Mouse (Mus musculus): ENCODE data around the gene Lactb. TPM values are rescaled to one million over a fixed set of nuclear protein-coding genes. Genes with fewer than 3 reads are reported as not detected.
A peak's percentile ranks its signal among the peaks of the same experiment; 100 is the strongest.

Lactb gene
- 1 to 10 TPM; 2.3 to 4.4 (median 3.4) TPM for polyA plus RNA-seq (2017; shearing (Covaris generic))

DNA sequence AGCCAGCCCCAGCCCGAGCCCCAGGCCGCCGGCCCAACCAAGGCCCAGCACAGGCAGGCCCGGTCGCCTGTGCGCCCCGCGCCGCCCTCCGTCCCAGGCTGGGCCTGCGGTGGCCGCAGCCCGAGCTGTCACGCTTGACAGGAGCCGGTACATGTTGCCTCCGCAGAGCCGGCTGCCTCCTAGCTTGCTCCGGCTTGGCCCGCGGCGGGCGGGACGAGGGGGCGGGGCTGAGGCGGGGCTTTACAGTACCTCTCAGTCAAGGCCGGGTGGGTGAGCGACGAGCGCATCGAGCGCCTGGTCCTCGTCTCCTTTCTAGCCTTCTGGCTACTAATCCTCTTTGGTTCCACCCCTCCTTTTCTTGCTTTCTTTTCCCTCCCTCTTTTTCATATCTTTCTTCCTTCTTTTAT, at the start of gene Lactb:
Lactb (minus strand) TSS at position 246 of the 407 bp plus-strand sequence.
- peak; percentile 81 for ATAC-seq

DNA sequence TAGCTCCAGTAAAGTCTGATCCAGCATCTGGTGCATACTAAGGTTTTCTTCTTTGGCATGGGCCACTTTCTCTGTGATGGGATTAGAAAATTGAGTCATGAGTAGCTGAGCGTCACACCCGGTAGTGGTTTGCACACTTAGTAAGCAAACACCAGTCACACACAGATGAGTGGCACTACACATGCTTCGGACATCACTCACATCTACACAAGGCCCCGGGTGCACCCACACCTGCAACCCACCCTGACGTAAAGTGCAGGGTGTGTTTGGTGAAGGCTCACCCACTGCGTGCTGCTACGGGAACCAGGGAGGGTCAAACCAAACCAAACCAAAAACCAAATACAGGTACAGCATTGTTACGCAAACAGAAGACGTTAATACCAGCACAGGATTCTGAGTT, 48.1 kb upstream of the Lactb start:
- ATAC-seq: no peak

DNA sequence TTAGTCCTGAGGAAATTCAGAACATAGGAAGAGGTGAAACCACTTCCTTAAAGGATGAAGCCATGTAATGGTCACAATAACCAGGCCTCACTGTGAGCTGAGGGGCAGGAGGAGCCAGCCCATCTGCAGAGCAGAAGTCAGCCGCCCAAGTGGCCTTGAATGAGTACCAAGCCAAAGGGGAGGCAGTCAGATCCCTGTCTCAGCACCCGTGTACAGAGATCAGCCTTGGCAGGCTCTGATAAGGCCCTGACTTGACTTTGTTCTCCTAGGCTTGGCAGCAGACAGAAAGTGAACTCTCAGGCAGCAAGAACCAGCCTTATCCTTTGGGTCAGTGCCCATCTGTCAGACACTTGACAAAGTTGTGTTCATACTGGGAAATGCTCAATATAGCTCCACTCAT, 44.8 kb upstream of the Lactb start:
- no peak for ATAC-seq

DNA sequence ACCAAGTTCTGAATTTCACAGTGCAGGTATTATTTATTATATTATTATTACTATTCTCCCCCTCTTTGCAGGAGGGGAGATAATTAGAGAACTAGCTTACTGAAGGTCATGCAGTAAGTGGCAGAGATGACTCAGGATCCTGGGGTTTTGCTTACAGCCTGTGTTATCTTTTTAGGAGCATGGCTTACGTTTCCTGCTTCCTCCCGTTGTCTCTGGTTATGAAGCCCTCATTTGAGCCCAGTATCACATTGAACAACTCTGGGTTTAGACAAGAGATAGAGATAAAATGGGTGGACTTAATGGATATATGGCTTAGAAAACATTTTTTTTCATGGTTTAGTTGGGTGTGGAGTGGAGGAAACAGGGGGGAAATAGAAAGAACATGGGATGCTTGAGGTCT, 38.2 kb upstream of the Lactb start:
- ATAC-seq: no peak

DNA sequence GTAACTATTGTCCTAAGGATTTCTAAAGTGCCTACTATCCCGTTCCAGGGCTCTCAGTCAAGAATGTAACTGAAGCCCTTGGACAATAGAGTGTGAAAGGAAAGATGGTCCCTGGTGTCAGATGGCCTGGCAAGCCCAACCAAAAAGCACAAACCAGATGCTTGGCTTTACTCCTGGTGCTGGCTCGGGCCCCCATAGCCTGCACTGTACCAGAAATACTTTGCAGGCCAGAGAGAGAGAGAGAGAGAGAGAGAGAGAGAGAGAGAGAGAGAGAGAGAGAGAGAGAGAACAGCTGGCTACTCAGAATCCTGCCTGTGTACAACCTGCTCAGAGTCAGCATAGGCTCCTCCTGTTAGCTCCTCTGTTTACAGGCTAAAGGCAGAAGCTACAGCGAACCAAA, 37.2 kb upstream of the Lactb start:
- no peak for ATAC-seq

DNA sequence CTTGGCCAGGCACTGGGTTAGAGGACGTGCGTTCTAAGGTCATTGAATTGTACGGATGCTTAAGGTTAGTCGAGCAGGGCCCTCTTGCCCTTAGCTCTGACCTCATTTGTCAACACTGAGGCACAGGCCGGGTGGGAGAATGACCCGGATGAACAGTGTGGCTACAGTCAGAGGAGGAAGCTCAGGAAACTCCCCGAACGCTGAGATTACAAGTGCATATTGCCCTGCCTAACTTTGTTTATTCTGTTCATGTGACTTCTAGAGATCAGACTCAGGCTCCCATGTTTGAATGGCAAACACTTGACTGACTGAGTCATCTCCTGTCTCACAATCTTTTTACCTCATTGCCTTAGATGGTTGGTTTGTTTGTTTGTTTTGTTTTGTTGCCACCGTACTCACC, 36.2 kb upstream of the Lactb start:
- no peak for ATAC-seq

DNA sequence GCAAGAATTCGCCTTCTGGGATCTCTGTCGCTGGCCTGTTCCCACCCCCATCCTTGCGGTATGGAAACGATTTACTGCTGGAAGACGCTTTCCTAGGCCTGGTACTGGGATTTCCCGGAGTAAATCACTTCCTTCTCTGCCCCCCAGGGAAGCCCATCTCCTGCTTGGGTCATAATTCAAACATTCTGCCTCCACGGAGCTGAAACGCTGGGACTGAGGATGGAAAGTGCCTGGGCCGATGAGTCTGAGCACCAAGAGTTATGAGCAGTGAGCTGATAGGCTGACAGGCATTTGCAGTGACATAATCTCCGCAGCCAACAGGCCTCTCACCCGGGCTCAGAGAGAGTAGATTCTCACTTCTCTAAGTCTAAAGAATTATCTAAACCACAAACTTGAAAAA, 33.5 kb upstream of the Lactb start:
- no peak for ATAC-seq

DNA sequence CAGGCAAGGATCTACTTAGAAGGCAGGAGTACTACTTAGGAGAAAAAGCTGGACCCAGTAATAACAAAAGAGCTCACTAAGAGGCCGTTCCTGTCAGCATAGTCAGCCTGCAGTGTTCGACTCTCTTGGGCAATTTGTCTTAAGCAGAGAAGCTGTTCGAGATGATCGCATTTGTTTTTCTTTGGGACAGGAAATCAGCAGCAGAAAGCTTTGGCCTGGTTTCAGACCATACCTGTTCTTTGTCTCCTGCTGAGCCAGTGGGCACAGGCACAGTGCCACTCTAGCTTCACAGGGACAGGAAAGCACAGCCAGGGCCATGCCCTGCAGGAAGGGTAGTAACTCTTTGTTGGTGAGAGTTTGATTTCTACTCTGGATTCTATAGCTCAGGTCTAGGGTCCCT, 31.1 kb upstream of the Lactb start:
- no peak for ATAC-seq

DNA sequence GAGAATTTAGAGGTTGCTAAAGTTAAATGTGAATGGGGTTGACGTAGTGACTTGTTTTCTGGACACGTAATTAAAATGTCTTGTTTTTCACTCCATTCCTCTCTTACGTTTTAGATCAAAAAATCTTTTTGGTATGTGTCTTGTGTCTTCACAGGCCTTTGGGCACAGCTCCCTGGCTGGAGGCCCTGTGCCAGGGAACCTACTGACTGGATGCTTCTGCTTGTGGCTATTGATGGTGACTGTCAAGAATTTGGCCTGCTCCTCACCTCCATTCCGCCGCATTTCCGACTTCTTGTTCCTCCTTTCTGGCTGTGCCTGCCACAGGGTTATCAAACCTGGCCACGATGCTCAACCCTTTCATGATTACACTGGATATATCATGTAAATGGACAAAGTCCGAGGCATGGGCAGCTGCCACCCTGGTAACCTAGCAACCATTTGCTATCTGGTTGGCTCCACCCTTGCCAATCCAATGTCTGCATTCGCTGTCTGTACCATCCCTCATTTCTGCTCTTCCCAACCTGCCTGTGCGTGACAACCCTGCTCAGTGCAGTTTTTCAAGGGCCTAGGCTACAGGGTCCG, 30.0 kb upstream of the Lactb start:
- no peak for ATAC-seq

DNA sequence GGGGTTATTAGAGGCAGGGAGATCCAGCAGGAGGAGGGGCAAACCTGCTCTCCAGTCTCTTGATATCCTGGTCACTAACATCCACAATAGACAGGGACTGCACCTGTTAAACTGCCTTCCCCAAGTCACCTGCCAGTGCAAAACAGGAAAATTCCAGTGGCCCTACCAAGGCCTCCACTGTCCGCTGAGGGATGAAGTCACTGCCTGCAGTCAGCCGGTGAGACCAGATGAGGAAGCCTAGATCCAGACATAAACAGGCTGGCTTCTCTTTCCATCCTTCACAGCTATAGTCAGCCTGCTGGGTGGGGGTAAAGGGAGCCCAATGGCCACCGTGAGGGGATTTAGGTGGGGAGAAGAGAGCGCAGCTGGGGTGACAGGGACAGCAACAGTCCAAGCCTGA, 28.4 kb upstream of the Lactb start:
- no peak for ATAC-seq

DNA sequence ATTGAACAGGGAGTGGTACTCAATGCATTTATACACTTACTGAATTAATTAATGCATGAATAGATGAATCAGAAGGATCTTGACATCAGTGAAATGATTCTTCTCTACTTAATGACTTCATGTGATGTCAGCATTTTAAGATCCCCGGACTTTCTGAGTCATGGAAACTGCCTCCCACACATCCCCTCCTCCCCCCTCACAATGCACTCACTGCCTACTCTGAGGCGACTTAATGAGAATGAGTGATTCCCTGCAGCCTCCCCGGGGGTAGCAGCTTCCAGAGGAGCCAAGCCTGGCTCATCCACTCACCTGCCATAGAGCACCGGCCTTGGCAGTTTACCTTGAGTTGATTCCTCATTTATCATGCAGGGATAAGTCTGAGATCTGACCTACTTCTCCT, 27.9 kb upstream of the Lactb start:
- no peak for ATAC-seq

DNA sequence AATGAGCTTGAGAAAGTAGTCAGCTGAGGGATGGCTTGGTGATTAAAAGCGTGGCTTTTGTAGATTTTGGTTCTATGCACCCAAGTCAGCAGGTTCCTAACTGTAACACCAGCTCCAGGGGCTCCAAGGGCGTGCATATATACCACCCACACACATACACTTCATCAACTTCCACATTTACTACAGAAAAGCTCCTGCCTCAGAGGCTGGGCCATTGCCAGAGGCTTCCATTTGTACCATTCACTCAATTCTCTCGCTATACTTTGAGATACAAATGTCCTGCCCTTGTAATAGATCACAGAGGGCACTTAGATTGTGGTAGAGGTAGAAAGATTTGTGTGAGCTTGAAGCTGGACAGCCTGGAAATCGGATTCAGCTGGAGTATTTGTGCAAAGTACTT, 26.2 kb upstream of the Lactb start:
- ATAC-seq: no peak

DNA sequence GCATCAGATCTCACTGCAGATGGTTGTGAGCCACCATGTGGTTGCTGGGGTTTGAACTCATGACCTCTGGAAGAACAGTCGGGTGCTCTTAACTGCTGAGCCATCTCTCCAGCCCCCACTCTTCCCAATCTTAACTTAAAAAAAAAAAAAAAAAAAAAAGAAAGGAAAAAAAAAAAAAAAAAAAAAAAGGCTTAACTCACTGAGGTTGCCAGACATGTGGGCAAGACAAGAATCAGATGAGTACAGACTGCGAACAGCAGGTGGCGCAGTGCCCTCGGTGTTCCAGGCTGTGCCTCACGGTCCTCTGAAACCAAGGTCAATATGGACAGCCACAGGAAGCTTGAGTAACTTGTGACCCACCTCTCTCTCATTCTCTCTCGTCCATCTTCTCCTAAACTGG, 25.8 kb upstream of the Lactb start:
- no peak for ATAC-seq

DNA sequence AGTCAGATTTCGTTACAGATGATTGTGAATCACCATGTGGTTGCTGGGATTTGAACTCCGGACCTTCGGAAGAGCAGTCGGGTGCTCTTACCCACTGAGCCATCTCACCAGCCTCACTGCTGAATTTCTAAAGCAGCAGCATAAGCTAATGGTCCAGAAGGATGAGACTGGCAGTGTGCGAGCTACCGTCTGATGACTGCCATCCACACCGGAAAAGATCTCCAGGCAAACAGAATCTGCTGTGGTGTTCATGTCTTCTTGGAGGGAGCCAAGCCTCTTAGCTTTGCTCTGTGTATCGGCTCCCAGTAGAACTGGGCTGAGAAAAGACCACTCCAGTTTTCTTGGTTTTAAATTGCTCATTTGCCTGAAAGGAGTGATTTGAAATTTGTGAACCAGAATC, 24.4 kb upstream of the Lactb start:
- no peak for ATAC-seq

DNA sequence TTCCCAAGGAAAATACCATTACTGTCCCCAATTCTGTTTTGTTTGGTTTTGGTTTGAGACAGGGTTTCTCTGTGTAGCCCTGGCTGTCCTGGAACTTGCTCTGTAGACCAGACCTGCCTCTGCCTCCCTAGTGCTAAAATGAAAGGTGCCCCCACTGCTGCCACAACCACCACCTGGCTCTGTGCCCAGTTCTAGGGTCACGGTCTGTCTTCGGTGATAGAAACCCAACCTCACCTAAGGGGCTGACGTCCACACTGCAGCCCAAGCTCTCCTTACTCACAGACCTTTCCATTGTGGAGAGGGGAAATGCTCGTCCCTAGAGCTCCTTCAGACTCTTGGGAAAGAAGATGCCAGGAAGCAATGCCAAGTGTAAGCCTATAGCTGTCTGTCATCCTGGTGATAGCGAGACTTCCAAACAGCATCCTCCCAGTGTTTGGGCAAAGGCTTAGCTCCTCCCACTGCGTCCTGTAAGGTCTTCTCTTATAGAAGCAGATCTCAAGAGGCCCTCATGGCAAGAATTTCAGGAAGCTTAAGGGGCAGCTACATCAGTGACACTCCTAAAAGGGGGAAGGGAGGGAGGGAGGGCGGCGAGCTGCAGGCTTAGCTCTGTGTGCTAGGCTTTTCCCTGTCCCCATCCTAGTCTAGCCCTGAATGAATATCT, 16.6 kb upstream of the Lactb start:
- ATAC-seq: no peak

DNA sequence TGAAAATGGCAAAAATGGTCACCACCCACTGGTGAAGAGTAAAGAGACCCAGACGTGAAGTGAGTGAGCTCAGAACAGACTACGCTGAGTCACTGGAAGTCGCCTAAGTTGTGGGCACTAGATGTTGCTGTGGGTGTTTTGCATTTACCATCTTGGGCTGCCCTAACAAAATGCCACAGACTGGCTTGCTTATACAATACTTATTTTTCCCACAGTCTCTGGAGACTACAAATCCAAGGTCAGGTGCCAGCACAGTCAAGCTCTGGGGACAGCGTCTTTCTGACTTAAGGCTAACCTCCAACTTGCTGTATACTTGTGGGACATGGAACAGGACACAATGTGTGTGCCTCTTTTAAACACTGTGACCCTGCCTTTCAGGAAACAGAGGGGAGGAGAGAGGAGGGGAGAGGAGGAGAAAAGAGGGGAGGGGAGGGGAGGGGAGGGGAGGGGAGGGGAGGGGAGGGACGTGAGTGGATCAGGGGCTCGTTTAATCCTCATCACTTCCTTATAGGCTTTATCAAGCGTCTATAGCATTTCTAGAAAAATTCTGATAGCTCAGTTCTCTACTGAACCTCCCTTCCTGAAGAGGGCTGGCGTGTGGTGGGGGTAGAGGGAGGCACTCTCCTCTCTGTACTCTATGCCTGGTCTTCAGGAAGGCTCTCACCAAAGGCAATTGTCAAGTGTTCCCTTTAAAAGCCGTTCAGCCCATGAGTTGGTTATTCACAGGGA, 15.9 kb upstream of the Lactb start:
- ATAC-seq: no peak

DNA sequence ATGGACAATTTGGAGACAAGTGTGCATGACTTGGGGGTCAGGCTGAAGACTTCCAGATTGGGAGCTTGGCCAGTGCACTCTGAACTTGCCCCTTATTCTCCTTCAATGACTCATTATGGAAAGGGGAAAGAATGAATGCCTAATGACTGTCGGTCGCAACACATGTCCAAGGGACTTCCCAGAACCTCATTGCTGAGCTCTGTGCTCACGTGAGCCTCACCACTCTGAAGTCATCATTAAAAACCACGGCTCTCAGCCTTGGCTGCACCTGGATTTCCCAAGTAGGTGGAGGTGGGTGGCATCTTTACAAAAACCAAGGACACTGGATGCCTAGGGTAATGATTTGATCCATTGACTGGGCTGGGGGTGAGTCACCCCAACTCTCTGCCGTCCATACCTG, 14.8 kb upstream of the Lactb start:
- peak; percentile 67 for ATAC-seq

DNA sequence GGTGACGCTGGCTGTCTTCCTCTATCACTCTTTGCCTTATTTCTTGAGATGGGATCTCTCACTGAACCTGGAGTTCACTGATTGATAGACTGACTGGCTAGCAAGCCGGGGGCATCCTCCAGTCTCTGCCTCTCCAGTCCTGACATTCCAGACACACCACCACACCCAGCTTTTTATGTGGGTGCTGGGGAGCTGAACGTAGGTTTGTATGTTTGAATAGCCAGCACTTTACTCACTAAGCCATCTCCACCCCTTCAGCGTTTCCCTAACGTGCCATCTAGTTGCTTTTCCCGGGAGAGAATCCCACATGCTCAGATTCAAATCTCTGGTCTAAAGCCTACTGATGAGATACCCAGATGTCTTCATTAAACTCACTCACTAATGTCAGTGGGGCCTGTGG, 14.3 kb upstream of the Lactb start:
- no peak for ATAC-seq

DNA sequence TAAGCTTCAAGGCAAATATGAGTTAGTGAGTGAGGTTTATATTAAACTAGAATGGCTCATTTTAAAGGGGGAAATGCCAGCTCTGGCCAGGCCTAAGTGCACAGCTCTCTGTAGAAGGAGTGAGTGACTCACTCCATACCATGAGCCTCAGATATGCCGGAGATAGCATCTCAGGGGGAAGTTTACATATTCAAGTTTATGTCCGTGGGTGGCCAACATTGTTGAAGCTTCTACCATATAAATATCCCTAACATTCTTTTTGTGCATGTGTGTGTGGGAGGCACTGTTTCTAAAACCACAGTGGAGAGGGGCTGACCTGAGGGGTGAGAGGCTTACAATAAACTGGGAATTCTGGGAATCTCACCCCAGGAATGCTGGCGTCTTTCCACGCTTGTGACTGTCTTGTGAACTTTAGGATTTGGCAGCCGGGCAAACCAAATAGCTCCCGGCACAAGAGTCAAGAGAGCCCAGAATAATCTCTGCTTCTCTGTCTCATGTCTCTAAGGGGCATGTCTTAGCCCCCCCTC, 13.7 kb upstream of the Lactb start:
- ATAC-seq: peak; percentile 35

DNA sequence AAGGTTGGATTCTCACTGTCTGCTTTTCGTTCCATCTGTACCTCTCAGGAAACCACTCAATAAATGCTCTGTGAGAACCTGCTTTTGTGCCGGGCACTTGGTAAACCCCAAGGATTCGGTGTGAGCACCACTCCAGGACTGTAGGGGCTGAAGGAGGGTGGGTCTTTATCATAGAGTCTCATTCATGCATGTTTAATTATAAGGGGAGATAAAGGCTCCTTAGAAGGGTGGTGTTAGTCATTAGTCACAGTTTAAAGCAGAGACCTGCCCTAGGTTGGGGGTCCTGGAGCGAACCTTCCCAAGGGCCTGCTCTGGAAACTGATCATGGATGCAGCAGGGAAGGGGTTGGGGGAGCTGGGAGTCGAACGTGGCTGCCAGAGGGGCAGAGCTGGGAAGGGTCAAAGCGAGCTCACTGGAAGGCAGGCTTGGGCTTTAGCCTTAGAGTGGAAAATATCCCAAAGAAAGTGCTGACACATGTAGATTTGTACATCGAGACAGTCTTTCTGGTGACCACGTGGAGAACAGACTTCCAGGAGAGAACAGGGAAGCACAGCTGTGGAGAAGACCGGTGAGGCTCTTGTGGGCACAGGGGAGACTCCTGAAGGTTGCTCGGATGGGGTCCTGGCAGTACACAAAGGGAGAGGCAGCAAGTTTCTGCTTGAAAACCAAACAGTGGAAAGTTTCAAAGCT, 13.1 kb upstream of the Lactb start:
- ATAC-seq: no peak

DNA sequence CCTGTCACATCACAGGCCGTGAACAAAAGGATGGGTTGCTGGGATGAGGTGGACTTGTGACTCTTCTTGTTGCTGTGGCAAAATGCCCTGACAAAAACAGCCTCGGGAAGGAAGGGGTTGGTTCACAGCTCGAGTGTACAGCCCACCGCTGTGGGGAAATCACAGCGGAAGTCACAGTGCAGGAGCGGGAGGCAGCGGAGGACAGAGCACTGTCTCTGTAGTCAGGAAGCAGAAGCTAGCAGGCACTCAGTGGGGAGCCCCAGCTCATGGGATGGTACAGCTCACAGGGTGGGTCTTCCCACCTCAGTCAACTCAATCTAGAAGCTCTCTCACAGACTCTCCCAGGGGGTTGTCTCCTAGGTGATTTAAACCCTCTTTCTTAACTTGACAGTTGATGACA, 10.1 kb upstream of the Lactb start:
- ATAC-seq: no peak

DNA sequence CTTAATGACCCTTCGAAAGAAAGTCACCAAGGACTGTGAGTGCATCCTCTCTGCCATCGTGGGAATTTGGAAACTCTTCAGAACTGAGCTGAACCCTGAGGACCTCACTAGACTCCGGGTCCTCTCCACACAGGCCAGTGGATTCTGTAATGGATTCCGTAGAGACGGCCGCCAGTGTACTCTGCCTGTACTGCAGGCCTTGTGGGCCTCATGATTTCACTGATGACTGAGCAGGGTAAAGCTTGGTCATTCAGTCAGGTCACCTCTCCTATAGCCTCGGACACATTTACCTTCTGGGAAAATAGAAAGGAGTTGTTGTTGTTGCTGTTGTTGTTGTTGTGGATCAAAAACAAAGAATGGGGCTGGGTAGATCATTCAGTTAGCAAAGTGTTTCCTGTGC, 6.8 kb upstream of the Lactb start:
- ATAC-seq: no peak

DNA sequence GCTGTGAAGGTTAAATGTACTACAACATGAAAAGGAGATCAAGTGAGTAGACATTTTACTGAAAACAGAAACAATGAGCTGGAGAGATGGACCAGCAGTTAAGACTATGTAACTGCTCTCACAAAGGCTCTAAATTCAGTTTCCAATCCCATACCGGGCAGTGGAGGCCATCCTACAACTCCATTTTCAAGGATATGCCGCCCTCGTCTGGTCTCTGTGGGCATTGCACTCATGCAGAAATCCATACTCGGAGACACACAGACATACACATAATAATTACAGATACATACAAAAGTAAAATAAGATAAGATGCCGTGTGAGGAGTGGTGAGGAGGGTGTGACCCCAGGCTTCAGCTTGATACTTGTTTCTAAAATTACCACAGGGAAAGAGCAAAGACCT, 5.2 kb upstream of the Lactb start:
- peak; percentile 61 for ATAC-seq

Measured in inflammation-experienced regulatory T-cells, adult 6 months (primary cell).